Mouse (Mus musculus) heart, embryonic 14.5 days (tissue): ENCODE measurements around the gene Cpxm2. TPM values are rescaled to one million over a fixed set of nuclear protein-coding genes. Genes with fewer than 3 reads are reported as not detected.

Experiments
- ATAC-seq: fragments of 200-750 bp; cut with Nextera tagmentation; 2 replicates; pipeline ENCODE4 v1.8.0; 2017; ENCODE audit warnings: low read depth, moderate TSS enrichment; ENCODE audit not compliant: insufficient number of reproducible peaks, insufficient read depth, low FRiP score
- H3K27ac ChIP-seq, 2 experiments: fragments of 200-500 bp in 1 of 2; fragments of 300-500 bp in 1 of 2; sonication (generic) in 1 of 2; replicated peaks in 1 of 2; 2 replicates each; pipeline ENCODE4 v1.5.1; 2012 to 2014; ENCODE audit warnings: low read depth in 2 of 2, low read length in 2 of 2, control low read depth in 1 of 2, mild to moderate bottlenecking in 1 of 2, mixed read lengths in 1 of 2; ENCODE audit not compliant: control insufficient read depth in 1 of 2, insufficient read depth in 1 of 2
- H3K27me3 ChIP-seq: fragments of 300-500 bp; sonication (generic); 2 replicates; pipeline ENCODE4 v1.6.1; 2014; ENCODE audit warnings: mild to moderate bottlenecking, low read length, control low read depth; ENCODE audit not compliant: control insufficient read depth, insufficient read depth
- H3K36me3 ChIP-seq: fragments of 300-500 bp; sonication (generic); 2 replicates; pipeline ENCODE4 v1.6.1; 2014; ENCODE audit warnings: mild to moderate bottlenecking, control low read depth, low read length, mixed read lengths; ENCODE audit not compliant: control insufficient read depth, insufficient read depth
- H3K4me1 ChIP-seq, 2 experiments: fragments of 200-500 bp in 1 of 2; fragments of 300-500 bp in 1 of 2; sonication (generic) in 1 of 2; 2 replicates each; pipeline ENCODE4 v1.6.1; 2012 to 2014; ENCODE audit warnings: low read length in 2 of 2, control low read depth in 1 of 2, mixed read lengths in 1 of 2; ENCODE audit not compliant: control insufficient read depth in 2 of 2, insufficient read depth in 2 of 2
- H3K4me2 ChIP-seq: fragments of 300-500 bp; sonication (generic); 2 replicates; pipeline ENCODE4 v1.6.1; 2014; ENCODE audit warnings: mild to moderate bottlenecking, low read length
- H3K4me3 ChIP-seq, 2 experiments: fragments of 200-500 bp in 1 of 2; fragments of 300-500 bp in 1 of 2; sonication (generic) in 1 of 2; 2 replicates each; pipeline ENCODE4 v1.5.1; 2012 to 2014; ENCODE audit warnings: low read length in 2 of 2, mild to moderate bottlenecking in 2 of 2, control low read depth in 1 of 2, low read depth in 1 of 2, moderate library complexity in 1 of 2; ENCODE audit not compliant: control insufficient read depth in 1 of 2, insufficient read depth in 1 of 2
- H3K9ac ChIP-seq: fragments of 300-500 bp; sonication (generic); 2 replicates; pipeline ENCODE4 v1.6.1; 2014; ENCODE audit warnings: mild to moderate bottlenecking, low read length
- H3K9me3 ChIP-seq: fragments of 300-500 bp; sonication (generic); 2 replicates; pipeline ENCODE4 v1.6.1; 2016; ENCODE audit warnings: low read length, control low read depth; ENCODE audit not compliant: control insufficient read depth
- WGBS: fragments of 180-500 bp; shearing (Covaris S2); extraction: QIAGEN DNeasy Blood & Tissue Kit; methylation state at CpG from one replicate; pipeline ENCODE4 v1.1.7; 2014; 5-methylcytosine and 5-hydroxymethylcytosine counted together
- polyA plus RNA-seq: library from polyadenylated mRNA; unstranded; fragments of >200 nt; fragmentation: Nextera tagmentation; extraction: Ambion mirVana; gene quantifications from 2 replicates; pipeline ENCODE4 v1.2.1, GENCODE M21; 2014

The Cpxm2 gene
- polyA plus RNA-seq, 1 experiment from 2014 or later: 0.50 TPM

DNA sequence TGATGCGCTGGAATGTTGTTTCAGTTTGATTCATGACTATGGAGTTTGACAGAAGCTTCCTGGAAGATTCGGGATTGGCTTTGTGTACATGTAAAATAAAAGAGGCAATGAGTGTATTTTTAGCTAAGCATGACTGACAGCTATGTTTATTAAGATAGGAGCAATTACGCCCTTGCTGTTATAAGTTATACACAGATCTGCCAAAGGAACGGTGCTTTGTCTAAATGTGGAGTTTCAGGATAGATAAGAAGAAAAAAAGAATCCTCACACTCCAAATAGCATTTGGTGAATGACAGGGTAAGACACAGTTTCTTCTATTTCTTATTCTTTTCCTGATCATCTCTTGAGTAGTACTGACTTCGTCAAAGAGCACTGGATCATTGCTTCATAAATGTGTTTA, 17.2 kb upstream of the Cpxm2 start:
- H3K36me3 ChIP-seq: no peaks in the 10 kb centered on the region
- no peaks in the 10 kb centered on the region for H3K27me3 ChIP-seq
- H3K9ac ChIP-seq: no peak overlapping the region
- 65% methylated on average over 5 of the region's 5 CpGs for WGBS
- H3K9me3 ChIP-seq: 0 out of 2 replicates have a peak, but pooled peaks cover 2% of the 10 kb centered on the region
- ATAC-seq: no peak
- H3K27ac ChIP-seq: no peak overlapping the region
- no peak overlapping the region for H3K4me3 ChIP-seq
- H3K4me2 ChIP-seq: no peak overlapping the region
- H3K4me1 ChIP-seq: no peaks in the 10 kb centered on the region

DNA sequence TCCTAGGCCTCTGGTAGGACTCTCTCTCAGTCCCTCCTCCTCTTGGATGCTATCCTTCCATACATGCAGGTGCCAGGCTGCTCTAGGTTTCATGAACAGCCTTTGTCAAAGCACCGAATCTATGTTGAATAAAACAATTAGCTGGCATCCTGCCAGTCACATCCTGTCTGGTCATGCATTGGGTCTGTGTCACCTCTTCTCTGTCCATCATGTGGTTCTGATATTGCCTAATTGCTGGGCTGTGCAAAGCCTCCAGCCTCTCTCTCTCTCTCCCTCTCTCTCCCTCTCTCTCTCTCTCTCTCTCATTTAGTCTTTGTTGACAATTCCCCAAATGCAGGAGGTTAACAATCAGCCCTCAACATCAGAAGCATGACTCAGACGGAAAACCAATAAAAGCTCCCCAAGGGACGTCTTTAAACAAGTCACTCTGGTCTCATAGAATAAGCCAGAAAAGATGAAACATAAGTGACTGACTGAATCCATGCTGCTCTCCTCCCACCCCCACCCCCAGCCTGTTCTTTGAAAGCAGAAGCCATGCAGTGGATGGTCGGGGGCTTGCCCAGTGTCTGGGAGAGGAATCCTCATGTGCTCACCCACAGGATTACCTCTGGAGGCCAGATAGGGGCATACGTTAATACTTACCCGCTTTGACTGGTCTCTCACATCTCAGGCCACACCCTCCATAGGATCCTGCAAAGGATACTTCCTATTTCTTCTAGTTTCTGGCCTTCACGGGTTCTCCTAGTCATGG, 15.1 kb upstream of the Cpxm2 start:
- Histone ChIP-seq H3K9me3 (0 out of 2 replicates have a peak, but pooled peaks cover 2% of the 10 kb centered on the region), H3K4me3 (no peak overlapping the region), H3K4me2 (no peak overlapping the region), H3K27ac (no peak overlapping the region), H3K36me3 (no peaks in the 10 kb centered on the region), H3K27me3 (no peaks in the 10 kb centered on the region), H3K4me1 (no peaks in the 10 kb centered on the region), H3K9ac (no peak overlapping the region)
- no peak for ATAC-seq
- WGBS: 67% methylated on average over 7 of the region's 7 CpGs

DNA sequence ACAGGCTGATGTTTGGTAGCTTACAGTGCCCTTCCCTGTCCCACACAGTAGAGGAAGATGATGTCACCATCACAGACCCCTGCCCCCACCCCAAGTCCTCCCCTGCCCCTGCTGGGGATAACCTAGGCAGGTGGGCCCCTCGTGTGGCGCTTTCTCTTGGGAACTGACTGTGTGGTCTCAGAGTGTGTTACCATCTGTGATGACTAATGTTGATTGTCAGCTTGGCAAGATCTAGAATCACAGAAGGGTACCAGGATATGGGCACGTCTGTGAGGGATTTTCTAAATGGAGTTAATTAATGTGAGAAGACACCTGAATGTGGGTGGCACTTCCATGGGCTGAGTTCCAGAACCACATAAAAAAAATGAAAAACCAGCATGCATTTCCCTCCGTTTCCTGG, 12.7 kb upstream of the Cpxm2 start:
- 73% methylated on average over 4 of the region's 4 CpGs for WGBS
- H3K4me2 ChIP-seq: no peak overlapping the region
- H3K36me3 ChIP-seq: no peaks in the 10 kb centered on the region
- H3K27ac ChIP-seq: no peak overlapping the region
- no peaks in the 10 kb centered on the region for H3K27me3 ChIP-seq
- 0 out of 2 replicates have a peak, but pooled peaks cover 2% of the 10 kb centered on the region for H3K9me3 ChIP-seq
- no peak overlapping the region for H3K4me3 ChIP-seq
- no peaks in the 10 kb centered on the region for H3K4me1 ChIP-seq
- ATAC-seq: no peak
- no peak overlapping the region for H3K9ac ChIP-seq

GRCm38 (mm10) chr7:132162254-132162653, 7.7 kb upstream of the Cpxm2 start:
- H3K4me1 ChIP-seq: no peaks in the 10 kb centered on the region
- H3K9me3 ChIP-seq: no peaks in the 10 kb centered on the region
- H3K27ac ChIP-seq: no peak overlapping the region
- H3K4me2 ChIP-seq: no peak overlapping the region
- no peak overlapping the region for H3K9ac ChIP-seq
- no peak overlapping the region for H3K4me3 ChIP-seq
- 82% methylated on average over 3 of the region's 3 CpGs for WGBS
- H3K27me3 ChIP-seq: no peaks in the 10 kb centered on the region
- no peaks in the 10 kb centered on the region for H3K36me3 ChIP-seq
- no peak for ATAC-seq

DNA sequence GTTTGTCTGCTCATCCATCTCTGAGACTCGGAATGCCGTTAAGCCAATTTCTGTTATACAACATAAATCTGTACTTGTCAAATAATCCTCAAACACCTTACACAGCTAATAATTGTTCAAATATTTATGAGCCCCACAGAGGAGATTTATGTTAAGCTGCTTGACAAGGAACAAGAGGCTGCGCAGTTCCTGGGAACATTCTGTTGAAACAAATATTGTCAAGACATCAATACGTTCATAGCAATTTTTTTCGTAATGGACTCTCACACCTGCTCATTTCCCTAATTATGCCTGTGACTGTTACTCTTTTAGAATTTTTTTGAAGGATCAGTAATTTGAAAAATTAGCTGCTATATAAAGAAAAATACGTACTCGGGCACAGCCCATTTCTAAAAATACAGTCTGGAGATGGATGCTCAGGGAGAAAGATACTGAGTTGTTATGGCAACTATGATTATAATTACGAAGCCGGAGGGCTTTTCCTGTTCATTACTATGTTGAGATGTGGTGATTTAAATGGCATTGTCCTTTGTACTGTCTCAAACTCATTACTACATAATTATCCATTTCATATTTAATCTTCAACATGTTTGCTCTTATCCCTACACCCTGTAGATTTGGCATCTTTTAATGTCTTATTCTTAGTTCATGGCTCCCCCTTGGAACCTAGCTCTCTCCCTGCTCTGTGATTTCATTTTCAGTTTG, 3.9 kb upstream of the Cpxm2 start:
- H3K36me3 ChIP-seq: no peaks in the 10 kb centered on the region
- WGBS: 85% methylated on average over 9 of the region's 9 CpGs
- no peak overlapping the region for H3K9ac ChIP-seq
- H3K9me3 ChIP-seq: no peaks in the 10 kb centered on the region
- peaks cover 35% of the 10 kb centered on the region for H3K27me3 ChIP-seq
- H3K4me1 ChIP-seq: no peaks in the 10 kb centered on the region; a peak in 1 of 4 replicates
- H3K4me2 ChIP-seq: no peak overlapping the region
- no peak for ATAC-seq
- H3K4me3 ChIP-seq: no peak overlapping the region
- no peak overlapping the region for H3K27ac ChIP-seq

DNA sequence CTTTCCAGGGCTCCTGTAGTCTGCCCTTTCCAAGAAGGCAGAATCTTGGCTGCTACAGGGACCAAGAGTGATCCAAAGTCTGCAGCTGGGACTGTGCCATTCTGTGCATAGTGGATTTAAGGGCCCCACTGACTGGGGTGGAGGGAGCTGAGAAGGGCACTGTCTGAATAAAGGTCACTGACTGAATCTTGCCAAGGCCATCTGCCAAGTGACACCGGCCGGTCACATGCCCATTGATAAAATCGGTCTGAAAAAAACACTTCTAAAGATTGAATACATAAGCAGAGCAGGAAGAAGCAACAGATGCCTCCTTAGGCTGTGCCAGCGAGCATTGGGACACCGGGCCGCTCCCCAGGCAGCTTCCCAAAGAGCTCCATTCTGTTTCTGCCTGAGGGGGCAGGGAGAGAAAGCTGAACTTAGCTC, 803 bp downstream of the Cpxm2 start:
- H3K9ac ChIP-seq: no peak overlapping the region
- H3K9me3 ChIP-seq: no peaks in the 10 kb centered on the region
- H3K4me2 ChIP-seq: peak overlapping the region; percentile 64; the same call in 1 of the 2 replicates
- no peak for ATAC-seq
- H3K4me1 ChIP-seq: no peaks in the 10 kb centered on the region; a peak in 1 of 4 replicates
- H3K27ac ChIP-seq: no peak overlapping the region
- H3K36me3 ChIP-seq: no peaks in the 10 kb centered on the region
- peak overlapping the region in 1 of 2 experiments; percentile 29; a peak in 1 of 4 replicates for H3K4me3 ChIP-seq
- WGBS: 36% methylated on average over 6 of the region's 6 CpGs
- peaks cover 50% of the 10 kb centered on the region for H3K27me3 ChIP-seq

GRCm38 (mm10) chr7:132145227-132145800, 9.2 kb downstream of the Cpxm2 start:
- Histone ChIP-seq H3K27me3 (no peaks in the 10 kb centered on the region), H3K4me2 (no peak overlapping the region), H3K9me3 (no peaks in the 10 kb centered on the region), H3K36me3 (no peaks in the 10 kb centered on the region), H3K9ac (no peak overlapping the region), H3K27ac (no peak overlapping the region), H3K4me1 (no peaks in the 10 kb centered on the region), H3K4me3 (no peak overlapping the region)
- 75% methylated on average over 15 of the region's 15 CpGs for WGBS
- ATAC-seq: no peak
